Mouse (Mus musculus): ENCODE results near the gene Nek1.

DNA sequence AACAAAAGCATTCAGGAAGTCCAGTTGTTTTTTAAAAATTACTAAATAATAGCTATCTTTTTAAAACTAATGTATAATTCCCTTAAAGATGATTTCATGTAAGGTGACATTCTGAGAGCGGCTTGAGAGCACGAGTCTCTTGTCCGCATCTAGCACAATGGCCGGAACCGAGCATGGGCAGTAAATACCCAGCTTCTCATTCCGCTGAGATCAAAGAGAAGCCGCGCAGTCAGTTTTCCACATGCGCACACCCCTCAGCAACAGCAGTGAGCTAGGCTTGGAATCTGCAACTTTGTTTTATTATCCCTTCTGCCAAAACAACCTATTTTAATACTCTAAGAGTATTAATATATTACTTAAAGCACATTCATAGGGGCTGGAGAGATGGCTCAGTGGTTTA is 16.2 kb upstream of the Nek1 start:
- TF ChIP-seq CTCF (IDR thresholded peaks at IDR 0.05; ENCODE audit: control insufficient read depth, insufficient read depth, insufficient read length) (no peak), MAX (IDR thresholded peaks at IDR 0.05) (no peak), USF1 (IDR thresholded peaks at IDR 0.05; ENCODE audit: low read depth) (no peak), CEBPB (IDR thresholded peaks at IDR 0.05; ENCODE audit: low read depth) (no peak)
